Mouse (Mus musculus) adrenal gland, adult 8-10 months (tissue): ENCODE measurements around the gene Epas1. TPM values are rescaled to one million over a fixed set of nuclear protein-coding genes. Genes with fewer than 3 reads are reported as not detected.

Experiments
- DNase-seq: peaks from one replicate; pipeline ENCODE4 v3.0.0; 2022
- total RNA-seq, 4 experiments: library from RNA; stranded (reverse); gene quantifications; 2 replicates each; pipeline ENCODE4 v1.2.4; 2022

Gene Epas1
- total RNA-seq, 4 experiments from 2014 or later: 204 to 224 (median 215) TPM

- DNase-seq: no peak
These were observed 34.8 kb downstream of the Epas1 start for GRCm38 (mm10) chr17:86788316-86788715.

GRCm38 (mm10) chr17:86791925-86792324 lies 38.4 kb downstream of the Epas1 start:
- no peak for DNase-seq

- DNase-seq: no peak
These were observed 42.3 kb downstream of the Epas1 start for GRCm38 (mm10) chr17:86795773-86796172.

GRCm38 (mm10) chr17:86797031-86797430 lies 43.5 kb downstream of the Epas1 start:
- no peak for DNase-seq

- DNase-seq: no peak
These were observed 45.0 kb downstream of the Epas1 start for GRCm38 (mm10) chr17:86798460-86798859.

GRCm38 (mm10) chr17:86798951-86799350 lies 45.5 kb downstream of the Epas1 start:
- no peak for DNase-seq

GRCm38 (mm10) chr17:86800535-86800934 lies 47.0 kb downstream of the Epas1 start:
- DNase-seq: no peak

GRCm38 (mm10) chr17:86801213-86801815 lies 47.8 kb downstream of the Epas1 start:
- peak; percentile 68 for DNase-seq

GRCm38 (mm10) chr17:86801876-86802275 lies 48.4 kb downstream of the Epas1 start:
- no peak for DNase-seq

GRCm38 (mm10) chr17:86802351-86802985 lies 49.0 kb downstream of the Epas1 start:
- peak; percentile 45 for DNase-seq

GRCm38 (mm10) chr17:86803147-86803546 lies 49.6 kb downstream of the Epas1 start:
- DNase-seq: no peak

GRCm38 (mm10) chr17:86803653-86804052 lies 50.2 kb downstream of the Epas1 start:
- DNase-seq: no peak

- DNase-seq: no peak
These were observed 58.5 kb downstream of the Epas1 start for GRCm38 (mm10) chr17:86812029-86812428.

- DNase-seq: no peak
These were observed 60.8 kb downstream of the Epas1 start for GRCm38 (mm10) chr17:86814320-86814719.

- DNase-seq: no peak
These were observed 61.7 kb downstream of the Epas1 start for GRCm38 (mm10) chr17:86815016-86815865.

- no peak for DNase-seq
These were observed 68.7 kb downstream of the Epas1 start for GRCm38 (mm10) chr17:86822017-86822737.

GRCm38 (mm10) chr17:86824502-86825162 lies 71.1 kb downstream of the Epas1 start:
- no peak for DNase-seq

- DNase-seq: no peak
These were observed 71.8 kb downstream of the Epas1 start for GRCm38 (mm10) chr17:86825163-86825902.

GRCm38 (mm10) chr17:86826376-86826775 lies 72.9 kb downstream of the Epas1 start:
- DNase-seq: no peak

GRCm38 (mm10) chr17:86827391-86828165 lies 74.1 kb downstream of the Epas1 start:
- no peak for DNase-seq

- DNase-seq: no peak
These were observed 75.0 kb downstream of the Epas1 start for GRCm38 (mm10) chr17:86828500-86828899.
